Mouse (Mus musculus) lung, embryonic 16.5 days (tissue): ENCODE results near the gene Shisa5. TPM values are rescaled to one million over a fixed set of nuclear protein-coding genes. Genes with fewer than 3 reads are reported as not detected.

Source experiments
- ATAC-seq: fragments of 200-750 bp; cut with Nextera tagmentation; 2 replicates; pipeline ENCODE4 v1.8.0; 2017; ENCODE audit warnings: low read depth, mild to moderate bottlenecking, moderate library complexity
- H3K27ac ChIP-seq: fragments of 300-500 bp; sonication (generic); 2 replicates; pipeline ENCODE4 v1.5.1; 2014; ENCODE audit warnings: mild to moderate bottlenecking, control low read depth, low read length
- H3K27me3 ChIP-seq: fragments of 300-500 bp; sonication (generic); 2 replicates; pipeline ENCODE4 v1.6.1; 2014; ENCODE audit warnings: low read depth, low read length, mixed read lengths; ENCODE audit not compliant: control insufficient read depth, insufficient read depth
- H3K36me3 ChIP-seq: fragments of 300-500 bp; sonication (generic); 2 replicates; pipeline ENCODE4 v1.6.1; 2014; ENCODE audit warnings: low read length; ENCODE audit not compliant: control insufficient read depth, insufficient read depth
- H3K4me1 ChIP-seq: fragments of 300-500 bp; sonication (generic); replicated peaks from 2 replicates; pipeline ENCODE4 v1.6.1; 2014; ENCODE audit warnings: low read length, mixed read lengths; ENCODE audit not compliant: control insufficient read depth, insufficient read depth
- H3K4me2 ChIP-seq: fragments of 300-500 bp; sonication (generic); 2 replicates; pipeline ENCODE4 v1.6.1; 2014; ENCODE audit warnings: low read depth, low read length, control low read depth
- H3K4me3 ChIP-seq: fragments of 300-500 bp; sonication (generic); 2 replicates; pipeline ENCODE4 v1.5.1; 2014; ENCODE audit warnings: mild to moderate bottlenecking, low read length, control low read depth
- H3K9ac ChIP-seq: fragments of 300-500 bp; sonication (generic); 2 replicates; pipeline ENCODE4 v1.6.1; 2014; ENCODE audit warnings: low read length, control low read depth
- H3K9me3 ChIP-seq: fragments of 300-500 bp; sonication (generic); 2 replicates; pipeline ENCODE4 v1.6.1; 2016; ENCODE audit warnings: low read length; ENCODE audit not compliant: control insufficient read depth
- WGBS: fragments of 180-500 bp; shearing (Covaris S2); extraction: QIAGEN DNeasy Blood & Tissue Kit; methylation state at CpG from one replicate; pipeline ENCODE4 v1.1.7; 2014; 5-methylcytosine and 5-hydroxymethylcytosine counted together
- polyA plus RNA-seq: library from polyadenylated mRNA; unstranded; fragments of >200 nt; fragmentation: Nextera tagmentation; extraction: Ambion mirVana; gene quantifications from 2 replicates; pipeline ENCODE4 v1.2.1, GENCODE M21; 2015

Gene Shisa5
- polyA plus RNA-seq, 1 experiment from 2014 or later, result 120 TPM

GRCm38 (mm10) chr9:109056081-109056690 lies 17.8 kb downstream of the Shisa5 start:
- Histone ChIP-seq H3K27me3 (no peaks in the 10 kb centered on the region), H3K9me3 (no peaks in the 10 kb centered on the region), H3K36me3 (peaks cover 26% of the 10 kb centered on the region), H3K4me2 (no peak overlapping the region), H3K4me3 (no peak overlapping the region), H3K27ac (no peak overlapping the region), H3K9ac (no peak overlapping the region), H3K4me1 (peaks cover 14% of the 10 kb centered on the region)
- 89% methylated on average over 17 of the region's 17 CpGs for WGBS
- ATAC-seq, result no peak

GRCm38 (mm10) chr9:109056916-109057315 lies 18.6 kb downstream of the Shisa5 start:
- Histone ChIP-seq H3K4me2 (no peak overlapping the region), H3K4me1 (peaks cover 14% of the 10 kb centered on the region), H3K27me3 (no peaks in the 10 kb centered on the region), H3K36me3 (peaks cover 26% of the 10 kb centered on the region), H3K9ac (no peak overlapping the region), H3K4me3 (no peak overlapping the region), H3K9me3 (no peaks in the 10 kb centered on the region), H3K27ac (no peak overlapping the region)
- no peak for ATAC-seq
- WGBS, result 71% methylated on average over 4 of the region's 4 CpGs

- Histone ChIP-seq H3K4me2 (no peak overlapping the region), H3K4me1 (peaks cover 14% of the 10 kb centered on the region), H3K9ac (no peak overlapping the region), H3K27ac (no peak overlapping the region), H3K9me3 (no peaks in the 10 kb centered on the region), H3K27me3 (no peaks in the 10 kb centered on the region), H3K36me3 (peaks cover 28% of the 10 kb centered on the region), H3K4me3 (no peak overlapping the region)
- 91% methylated on average over 5 of the region's 5 CpGs for WGBS
- no peak for ATAC-seq
These were observed 19.2 kb downstream of the Shisa5 start for GRCm38 (mm10) chr9:109057543-109057942.

GRCm38 (mm10) chr9:109058006-109058765 lies 19.8 kb downstream of the Shisa5 start:
- Histone ChIP-seq H3K27me3 (no peaks in the 10 kb centered on the region), H3K9ac (peak overlapping the region; percentile 71), H3K27ac (peak overlapping the region; percentile 91), H3K4me3 (no peak overlapping the region; the same call in 1 of the 2 replicates), H3K4me1 (peaks cover 14% of the 10 kb centered on the region), H3K36me3 (peaks cover 27% of the 10 kb centered on the region), H3K4me2 (peak overlapping the region; percentile 62; the same call in 1 of the 2 replicates), H3K9me3 (no peaks in the 10 kb centered on the region)
- ATAC-seq, result no peak
- 90% methylated on average over 19 of the region's 19 CpGs for WGBS

GRCm38 (mm10) chr9:109059136-109059903 lies 21.0 kb downstream of the Shisa5 start, which contains the start of gene Trex1:
TSS of gene Trex1 (minus strand) at chr9:109059734.
- Histone ChIP-seq H3K9ac (peak within 1 kb of the TSS; percentile 71), H3K27me3 (no peaks in the 10 kb centered on the region), H3K9me3 (no peaks in the 10 kb centered on the region), H3K36me3 (peaks cover 33% of the 10 kb centered on the region), H3K27ac (peak within 1 kb of the TSS; percentile 91), H3K4me1 (peaks cover 13% of the 10 kb centered on the region), H3K4me2 (peak within 1 kb of the TSS; percentile 62), H3K4me3 (peak within 1 kb of the TSS; percentile 45)
- peak; percentile 93 for ATAC-seq
- 16% methylated on average over 15 of the region's 15 CpGs for WGBS

GRCm38 (mm10) chr9:109060184-109060897 lies 22.0 kb downstream of the Shisa5 start:
- H3K4me1 ChIP-seq, result peaks cover 6% of the 10 kb centered on the region
- peaks cover 43% of the 10 kb centered on the region for H3K36me3 ChIP-seq
- H3K9ac ChIP-seq, result no peak overlapping the region
- H3K9me3 ChIP-seq, result no peaks in the 10 kb centered on the region
- H3K27me3 ChIP-seq, result no peaks in the 10 kb centered on the region
- ATAC-seq, result no peak
- no peak overlapping the region for H3K4me2 ChIP-seq
- WGBS, result 91% methylated on average over 16 of the region's 16 CpGs
- no peak overlapping the region for H3K27ac ChIP-seq
- H3K4me3 ChIP-seq, result no peak overlapping the region

GRCm38 (mm10) chr9:109060898-109061295 lies 22.5 kb downstream of the Shisa5 start:
- peaks cover 5% of the 10 kb centered on the region for H3K4me1 ChIP-seq
- H3K9me3 ChIP-seq, result no peaks in the 10 kb centered on the region
- H3K4me3 ChIP-seq, result no peak overlapping the region
- no peak for ATAC-seq
- no peak overlapping the region for H3K9ac ChIP-seq
- peaks cover 48% of the 10 kb centered on the region for H3K36me3 ChIP-seq
- no peaks in the 10 kb centered on the region for H3K27me3 ChIP-seq
- 81% methylated on average over 5 of the region's 5 CpGs for WGBS
- H3K4me2 ChIP-seq, result no peak overlapping the region
- H3K27ac ChIP-seq, result no peak overlapping the region

GRCm38 (mm10) chr9:109068095-109068735 lies 29.9 kb downstream of the Shisa5 start:
- WGBS, result 88% methylated on average over 3 of the region's 3 CpGs
- Histone ChIP-seq H3K9me3 (no peaks in the 10 kb centered on the region), H3K27me3 (no peaks in the 10 kb centered on the region), H3K9ac (no peak overlapping the region), H3K4me2 (no peak overlapping the region), H3K36me3 (peaks cover 63% of the 10 kb centered on the region), H3K4me1 (peaks cover 7% of the 10 kb centered on the region), H3K27ac (no peak overlapping the region), H3K4me3 (no peak overlapping the region)
- ATAC-seq, result no peak
